Mouse (Mus musculus) mesoderm, embryonic 11.5 days (tissue): Measurements from ENCODE around the gene Tcf12.
A peak's percentile ranks its signal among the peaks of the same experiment; 100 is the strongest.

Experiments used
- DNase-seq: peaks from one replicate; pipeline ENCODE4 v3.0.0-alpha.2; 2012; ENCODE audit warnings: low read depth, low spot score

Tcf12 gene

GRCm38 (mm10) chr9:72088893-72089611 lies 22.6 kb downstream of the Tcf12 start:
- no peak for DNase-seq

- DNase-seq = no peak
Observed at GRCm38 (mm10) chr9:72085017-72085416, 26.7 kb downstream of the Tcf12 start.

GRCm38 (mm10) chr9:72084131-72084530 lies 27.5 kb downstream of the Tcf12 start:
- peak; percentile 34 for DNase-seq

DNA sequence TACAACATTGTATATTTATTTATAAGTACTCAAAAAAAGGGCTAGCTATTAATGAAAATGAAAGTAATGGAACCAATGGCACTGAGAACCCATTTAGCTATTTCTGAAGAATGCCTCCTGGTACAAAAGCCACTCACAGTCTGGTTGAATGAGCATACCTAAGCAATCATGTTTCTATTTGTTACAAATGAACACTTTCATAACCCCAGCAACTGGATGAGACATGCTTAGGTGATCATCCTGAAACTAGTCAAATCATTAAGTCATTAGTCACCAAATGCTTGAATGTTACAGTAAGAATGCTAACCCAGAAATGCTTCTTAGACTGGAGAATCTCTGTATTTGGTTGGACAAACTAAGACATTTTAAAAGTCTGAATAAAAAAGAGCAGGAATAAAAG lies 35.5 kb downstream of the Tcf12 start:
- DNase-seq = no peak

DNA sequence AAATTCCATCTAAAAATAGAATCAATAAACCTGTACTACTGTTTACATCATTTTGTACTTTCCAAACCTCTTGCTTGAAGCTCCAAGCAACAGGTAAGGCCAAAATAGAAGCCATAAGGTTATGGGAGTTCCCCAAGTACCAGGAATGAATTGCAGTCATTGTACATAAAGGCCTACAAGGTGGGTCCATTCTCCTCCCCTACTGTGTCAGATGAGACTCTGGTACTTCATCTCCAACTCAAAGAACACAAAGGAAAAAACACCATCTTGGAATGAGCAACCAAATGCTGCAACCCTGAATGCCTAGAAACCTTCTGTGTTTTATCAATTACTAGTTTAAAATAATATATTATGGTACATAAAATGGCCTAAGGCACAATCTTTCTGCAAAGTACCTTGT lies 45.5 kb downstream of the Tcf12 start:
- DNase-seq = no peak

DNA sequence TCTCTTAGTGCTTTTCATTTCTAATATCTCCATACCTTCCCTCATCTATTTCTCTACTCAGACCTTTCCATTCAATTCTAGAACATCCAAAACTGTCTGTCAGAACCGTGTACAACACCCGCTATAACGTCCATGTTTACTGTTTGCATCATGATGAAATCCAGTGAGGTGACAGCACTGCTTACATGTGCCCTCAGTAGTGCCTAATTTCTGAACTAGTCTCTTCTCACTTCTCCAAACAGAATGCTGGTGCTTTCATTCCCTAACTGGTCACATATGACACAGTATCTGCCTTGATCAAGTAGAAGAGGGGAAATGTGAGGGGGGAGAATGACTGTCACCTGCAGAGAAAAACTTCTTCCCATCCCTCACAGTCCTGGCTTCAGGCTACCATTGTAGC lies 58.5 kb downstream of the Tcf12 start:
- no peak for DNase-seq

DNA sequence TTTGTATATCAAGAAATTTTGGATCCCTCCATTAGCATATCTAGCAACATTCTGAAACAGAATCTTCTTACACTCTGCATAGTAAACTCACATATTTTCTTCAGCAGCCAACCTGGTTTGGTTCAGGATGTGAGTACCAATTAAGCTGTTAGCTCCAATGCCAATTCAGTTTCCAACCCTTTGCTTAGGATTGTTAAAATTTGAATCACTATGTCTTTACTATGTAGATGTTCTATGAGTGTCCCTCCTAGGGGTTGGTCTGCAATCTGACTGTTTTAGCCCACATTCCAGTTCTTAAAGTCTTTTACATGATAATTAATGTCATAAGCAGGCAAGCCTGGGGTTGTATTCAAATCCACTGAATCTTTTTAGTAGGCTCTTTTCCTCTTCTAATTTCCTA lies 71.5 kb downstream of the Tcf12 start:
- no peak for DNase-seq

DNA sequence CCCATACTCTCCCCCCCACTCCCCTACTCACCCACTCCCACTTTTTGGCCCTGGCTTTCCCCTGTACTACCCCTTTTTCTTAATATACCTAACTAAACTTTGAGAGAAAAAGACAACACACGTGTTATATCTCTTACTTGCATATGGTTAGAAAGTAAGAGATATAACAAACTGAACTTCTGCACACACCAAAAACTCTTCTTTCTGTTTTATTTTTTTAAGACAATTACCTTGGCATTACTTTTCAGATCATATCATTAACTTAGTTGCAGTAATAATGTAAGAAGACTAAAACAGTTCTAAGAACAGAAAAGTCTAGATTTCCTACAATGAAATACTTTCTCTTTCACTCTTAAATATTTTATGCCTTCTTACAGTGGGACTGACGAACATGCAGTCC lies 72.3 kb downstream of the Tcf12 start:
- no peak for DNase-seq

GRCm38 (mm10) chr9:72037059-72037516 lies 74.6 kb downstream of the Tcf12 start:
- DNase-seq = no peak

DNA sequence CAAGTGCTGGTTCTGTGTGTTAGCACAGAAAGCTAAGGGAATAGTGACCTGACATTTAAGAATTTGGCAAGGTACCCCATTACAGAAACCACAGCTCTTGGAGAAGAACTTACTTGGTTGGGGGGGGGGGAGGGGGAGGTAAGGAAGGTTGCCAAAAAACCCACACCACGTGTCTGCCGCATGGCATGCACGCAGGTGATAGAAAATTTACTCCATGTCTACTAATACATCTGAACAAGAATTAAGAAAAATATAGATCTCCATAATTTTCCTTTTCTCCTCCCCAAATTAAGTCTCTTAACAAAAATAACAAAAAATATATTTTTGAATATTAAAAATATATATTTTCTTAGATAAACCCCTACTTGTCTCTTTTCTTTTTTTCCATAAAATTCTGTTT lies 75.4 kb downstream of the Tcf12 start:
- no peak for DNase-seq

- DNase-seq = no peak
Observed at GRCm38 (mm10) chr9:72033271-72033670, 78.4 kb downstream of the Tcf12 start.

GRCm38 (mm10) chr9:72030274-72030673 lies 81.4 kb downstream of the Tcf12 start:
- DNase-seq = no peak

DNA sequence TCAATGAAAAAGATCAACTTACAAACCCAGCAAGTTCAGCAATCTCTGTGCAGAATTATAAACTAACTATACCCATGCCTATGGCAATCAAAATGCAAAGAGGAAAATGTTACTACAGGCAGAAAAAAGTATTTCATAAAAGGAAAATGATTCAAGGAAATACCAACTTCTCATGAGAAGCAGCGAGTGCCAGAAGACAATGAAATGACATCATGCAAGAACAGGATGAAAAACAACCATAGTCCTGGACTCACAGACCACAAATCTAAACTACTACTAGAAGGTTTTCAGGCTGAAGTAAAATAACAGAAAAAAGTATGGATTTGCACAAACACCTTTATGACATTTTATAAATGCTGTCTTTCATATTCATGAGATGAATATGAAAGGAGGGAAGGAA lies 82.1 kb downstream of the Tcf12 start:
- DNase-seq = no peak

- DNase-seq = no peak
Observed at GRCm38 (mm10) chr9:72023274-72023673, 88.4 kb downstream of the Tcf12 start.

GRCm38 (mm10) chr9:72021512-72021911 lies 90.2 kb downstream of the Tcf12 start:
- no peak for DNase-seq

DNA sequence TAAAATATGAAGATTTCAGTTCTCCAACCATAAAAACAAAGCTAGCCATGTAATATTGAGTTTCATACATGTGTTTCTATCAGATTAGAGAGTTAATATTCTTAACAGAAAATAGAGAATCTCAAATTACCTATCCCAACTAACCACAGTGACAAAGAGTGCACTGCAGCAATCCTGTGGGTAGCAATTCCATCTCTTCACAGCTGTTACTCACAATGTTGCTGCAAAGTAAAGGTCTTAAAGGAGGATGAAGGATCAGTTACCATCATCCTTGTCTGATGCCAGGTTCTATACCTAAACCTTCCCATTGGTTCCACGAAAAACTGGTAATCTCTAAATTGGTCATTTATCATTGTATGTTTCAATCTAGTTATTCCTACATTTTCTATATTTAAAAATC lies 95.7 kb downstream of the Tcf12 start:
- DNase-seq = no peak

DNA sequence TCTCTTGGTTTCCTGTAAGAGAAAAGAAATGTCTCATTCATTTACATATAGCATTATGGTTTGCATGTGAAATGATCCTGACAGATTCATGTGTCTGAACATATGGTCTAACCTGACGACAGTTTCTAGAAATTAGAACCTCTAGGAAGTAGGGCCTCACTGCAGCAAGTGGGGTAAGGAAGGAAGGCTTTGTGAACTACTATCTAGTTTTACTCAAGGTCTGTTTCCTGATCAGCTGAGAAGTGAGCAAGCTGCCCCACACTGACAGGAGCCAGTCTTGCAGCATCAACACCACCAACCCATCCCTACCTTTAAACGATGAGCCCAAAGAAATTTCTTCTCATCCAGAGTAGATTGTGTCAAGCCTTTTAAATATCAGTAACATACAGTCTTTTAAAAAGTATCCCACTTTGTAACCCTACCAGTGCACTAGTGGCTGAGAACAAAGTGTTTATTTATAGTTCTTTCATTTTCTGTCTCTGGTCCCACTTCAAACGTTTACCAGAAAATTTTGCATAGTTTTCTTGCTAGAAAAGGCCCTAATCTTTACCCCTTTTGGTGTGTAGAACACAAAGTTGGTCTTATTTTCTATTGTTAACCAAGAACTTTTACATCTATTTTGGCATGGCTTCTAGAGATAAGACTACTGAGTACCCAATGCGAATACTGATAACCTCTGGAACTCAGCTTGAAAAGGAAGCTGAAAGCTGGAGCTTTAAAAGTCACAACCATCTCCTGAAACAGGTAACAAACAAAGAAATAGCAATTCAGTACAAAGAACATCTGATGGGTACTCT lies 96.9 kb downstream of the Tcf12 start:
- DNase-seq = no peak

GRCm38 (mm10) chr9:72013541-72013940 lies 98.1 kb downstream of the Tcf12 start:
- no peak for DNase-seq

- no peak for DNase-seq
Observed at GRCm38 (mm10) chr9:72008634-72009033, 103.0 kb downstream of the Tcf12 start.

DNA sequence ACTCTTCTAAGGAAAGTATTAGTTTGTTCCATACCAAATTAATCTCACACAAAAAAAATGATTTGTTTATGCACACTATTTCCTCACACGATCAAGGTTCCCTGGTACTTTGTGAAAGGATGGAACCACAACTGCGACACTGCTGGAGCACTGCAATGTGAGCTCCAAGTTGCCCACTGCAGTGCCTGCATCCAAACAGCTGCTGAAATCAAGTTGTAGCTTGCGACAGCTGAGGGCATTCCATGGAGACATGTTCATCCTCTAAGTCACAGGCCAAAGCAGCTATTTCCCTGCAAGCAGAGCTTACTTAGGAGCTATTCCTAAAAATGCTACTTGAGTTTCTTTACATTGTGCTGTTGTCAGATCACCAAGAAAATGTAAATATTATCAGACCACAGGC lies 120.5 kb downstream of the Tcf12 start:
- no peak for DNase-seq

DNA sequence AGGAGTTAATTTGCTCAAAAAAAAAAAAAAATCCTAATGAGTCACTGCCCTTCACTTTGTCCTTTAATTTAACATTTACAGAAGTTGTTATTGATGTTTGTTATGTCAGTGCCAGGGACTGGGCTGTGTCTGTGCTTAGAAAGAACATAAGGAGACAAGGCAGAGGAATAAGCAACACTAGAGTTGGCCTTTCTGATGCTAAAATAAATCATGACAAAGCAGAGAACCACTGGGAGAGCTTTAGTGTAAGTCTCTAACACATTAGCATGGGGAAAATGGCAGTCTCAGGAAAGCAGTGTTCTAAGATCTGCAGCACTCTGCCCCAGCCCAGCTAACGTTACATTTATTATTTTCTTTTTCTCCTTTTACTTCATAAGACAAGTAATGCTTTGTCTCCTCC lies 121.3 kb downstream of the Tcf12 start:
- no peak for DNase-seq

DNA sequence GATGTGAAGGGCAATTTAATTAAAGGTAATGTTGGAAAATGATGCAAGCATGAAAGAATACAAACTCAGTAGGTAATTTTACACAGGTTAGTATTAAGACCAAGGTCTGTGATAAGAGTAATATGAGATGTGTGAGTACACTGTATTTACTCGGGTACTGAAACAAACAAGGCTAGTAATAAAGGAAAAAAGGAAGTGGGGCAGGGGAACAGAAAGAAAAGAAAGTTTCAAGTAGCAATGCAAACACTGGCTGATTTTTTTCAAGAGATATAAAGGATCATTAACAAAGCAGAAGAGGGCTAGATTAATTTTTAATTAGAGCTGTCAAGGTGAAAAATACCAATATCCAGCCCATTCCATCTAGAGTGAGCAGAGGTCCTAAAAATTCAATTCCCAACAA lies 122.0 kb downstream of the Tcf12 start:
- DNase-seq = no peak

DNA sequence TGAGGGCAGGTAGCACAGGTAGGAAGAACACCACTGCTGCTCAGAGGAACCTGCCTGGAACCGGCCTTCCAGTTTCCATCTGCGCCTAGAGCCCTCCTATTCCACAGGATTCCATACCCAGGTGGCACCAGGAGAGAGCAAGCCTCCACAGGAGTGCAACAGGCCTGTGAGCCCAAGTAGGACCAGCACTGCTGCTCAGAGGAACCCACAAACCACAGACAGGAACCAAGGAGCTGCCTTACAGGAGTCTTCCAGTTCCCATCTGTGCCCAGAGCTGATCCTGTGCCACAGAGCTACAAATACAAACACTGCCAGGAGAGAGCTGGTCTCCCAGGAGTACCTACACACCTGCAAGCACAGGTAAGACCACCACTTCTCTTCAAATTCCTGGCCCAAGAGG lies 125.0 kb downstream of the Tcf12 start:
- no peak for DNase-seq
